Mouse (Mus musculus): Measurements from ENCODE around the gene Pfn1.

GRCm38 (mm10) chr11:70656456-70656927 lies 2.0 kb upstream of the Pfn1 start:
- TF ChIP-seq CTCF (IDR thresholded peaks at IDR 0.05; ENCODE audit: control insufficient read depth, insufficient read depth, insufficient replicate concordance, low read depth, low read length) (no peak), POLR2A (IDR thresholded peaks at IDR 0.05; ENCODE audit: control insufficient read depth, low read depth, low read length) (0 out of 2 replicates have a peak, but pooled peaks have one; percentile 22)
